Mouse (Mus musculus) neural tube, embryonic 12.5 days (tissue): ENCODE results near the gene Acp2. TPM values are rescaled to one million over a fixed set of nuclear protein-coding genes. Genes with fewer than 3 reads are reported as not detected.
A peak's percentile ranks its signal among the peaks of the same experiment; 100 is the strongest.

ENCODE experiments used
- ATAC-seq: fragments of 200-750 bp; cut with Nextera tagmentation; 2 replicates; pipeline ENCODE4 v1.8.0; 2017; ENCODE audit warnings: low read depth, mild to moderate bottlenecking, moderate TSS enrichment, moderate library complexity; ENCODE audit not compliant: low FRiP score
- H3K27ac ChIP-seq: fragments of 300-500 bp; sonication (generic); 2 replicates; pipeline ENCODE4 v1.5.1; 2016
- H3K27me3 ChIP-seq: fragments of 300-500 bp; sonication (generic); replicated peaks from 2 replicates; pipeline ENCODE4 v1.6.1; 2016; ENCODE audit warnings: mild to moderate bottlenecking
- H3K36me3 ChIP-seq: fragments of 300-500 bp; sonication (generic); 2 replicates; pipeline ENCODE4 v1.6.1; 2016; ENCODE audit warnings: mild to moderate bottlenecking
- H3K4me1 ChIP-seq: fragments of 300-500 bp; sonication (generic); 2 replicates; pipeline ENCODE4 v1.6.1; 2016
- H3K4me2 ChIP-seq: fragments of 300-500 bp; sonication (generic); replicated peaks from 2 replicates; pipeline ENCODE4 v1.6.1; 2016; ENCODE audit warnings: mild to moderate bottlenecking
- H3K4me3 ChIP-seq: fragments of 300-500 bp; sonication (generic); 2 replicates; pipeline ENCODE4 v1.5.1; 2016
- H3K9ac ChIP-seq: fragments of 300-500 bp; sonication (generic); 2 replicates; pipeline ENCODE4 v1.6.1; 2016; ENCODE audit warnings: mild to moderate bottlenecking
- H3K9me3 ChIP-seq: fragments of 300-500 bp; sonication (generic); 2 replicates; pipeline ENCODE4 v1.6.1; 2016; ENCODE audit warnings: mild to moderate bottlenecking
- WGBS: fragments of 180-500 bp; shearing (Covaris S2); methylation state at CpG from one replicate; pipeline ENCODE4 v1.1.7; 2016; 5-methylcytosine and 5-hydroxymethylcytosine counted together
- polyA plus RNA-seq: library from polyadenylated mRNA; unstranded; fragments of >200 nt; fragmentation: Nextera tagmentation; extraction: Ambion mirVana; gene quantifications from 2 replicates; pipeline ENCODE4 v1.2.1, GENCODE M21; 2016

Gene Acp2
- polyA plus RNA-seq, 1 experiment from 2014 or later = 39.8 TPM

DNA sequence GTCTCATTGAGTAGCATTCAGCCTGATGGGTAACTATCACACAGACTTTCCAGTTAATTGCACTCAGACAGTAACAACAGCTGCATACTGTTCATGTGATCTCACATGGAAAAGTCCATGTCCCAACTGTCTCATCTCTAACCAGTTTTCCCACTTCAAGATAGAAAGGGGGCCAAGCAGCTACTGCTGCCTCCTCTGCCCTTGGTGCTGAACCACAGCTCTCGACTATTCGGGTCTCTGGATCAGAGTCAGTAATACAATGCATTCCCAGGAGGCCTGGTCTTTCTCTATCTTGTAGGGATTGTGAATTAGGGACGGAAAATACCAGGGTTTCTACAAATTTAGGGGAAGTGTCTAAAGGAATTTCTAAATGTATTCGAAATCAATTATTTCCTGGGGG lies 22.9 kb upstream of the Acp2 start:
- Histone ChIP-seq H3K27ac (no peak overlapping the region), H3K36me3 (peaks cover 29% of the 10 kb centered on the region), H3K27me3 (no peaks in the 10 kb centered on the region), H3K4me1 (peaks cover 22% of the 10 kb centered on the region), H3K9ac (peak overlapping the region; percentile 26; the same call in 1 of the 2 replicates), H3K4me2 (no peak overlapping the region), H3K9me3 (no peaks in the 10 kb centered on the region), H3K4me3 (no peak overlapping the region)
- WGBS = 43% methylated on average over 4 of the region's 4 CpGs
- ATAC-seq = no peak

- Histone ChIP-seq H3K9me3 (no peaks in the 10 kb centered on the region), H3K4me2 (peak overlapping the region; percentile 80; the same call in 1 of the 2 replicates), H3K4me3 (no peak overlapping the region), H3K27ac (no peak overlapping the region), H3K36me3 (peaks cover 21% of the 10 kb centered on the region), H3K27me3 (no peaks in the 10 kb centered on the region), H3K4me1 (peaks cover 22% of the 10 kb centered on the region), H3K9ac (no peak overlapping the region)
- WGBS = 72% methylated on average over 5 of the region's 5 CpGs
- no peak for ATAC-seq
Measured at GRCm38 (mm10) chr2:91180706-91181105, 22.0 kb upstream of the Acp2 start.

GRCm38 (mm10) chr2:91182016-91182404 lies 20.7 kb upstream of the Acp2 start:
- Histone ChIP-seq H3K9me3 (no peaks in the 10 kb centered on the region), H3K27me3 (no peaks in the 10 kb centered on the region), H3K9ac (peak overlapping the region; percentile 84), H3K4me3 (peak overlapping the region; percentile 94), H3K4me2 (peak overlapping the region; percentile 80), H3K4me1 (peaks cover 22% of the 10 kb centered on the region), H3K27ac (0 out of 2 replicates have a peak overlapping the region, but pooled peaks have one; percentile 1), H3K36me3 (peaks cover 10% of the 10 kb centered on the region)
- no peak for ATAC-seq
- 12% methylated on average over 8 of the region's 8 CpGs for WGBS

DNA sequence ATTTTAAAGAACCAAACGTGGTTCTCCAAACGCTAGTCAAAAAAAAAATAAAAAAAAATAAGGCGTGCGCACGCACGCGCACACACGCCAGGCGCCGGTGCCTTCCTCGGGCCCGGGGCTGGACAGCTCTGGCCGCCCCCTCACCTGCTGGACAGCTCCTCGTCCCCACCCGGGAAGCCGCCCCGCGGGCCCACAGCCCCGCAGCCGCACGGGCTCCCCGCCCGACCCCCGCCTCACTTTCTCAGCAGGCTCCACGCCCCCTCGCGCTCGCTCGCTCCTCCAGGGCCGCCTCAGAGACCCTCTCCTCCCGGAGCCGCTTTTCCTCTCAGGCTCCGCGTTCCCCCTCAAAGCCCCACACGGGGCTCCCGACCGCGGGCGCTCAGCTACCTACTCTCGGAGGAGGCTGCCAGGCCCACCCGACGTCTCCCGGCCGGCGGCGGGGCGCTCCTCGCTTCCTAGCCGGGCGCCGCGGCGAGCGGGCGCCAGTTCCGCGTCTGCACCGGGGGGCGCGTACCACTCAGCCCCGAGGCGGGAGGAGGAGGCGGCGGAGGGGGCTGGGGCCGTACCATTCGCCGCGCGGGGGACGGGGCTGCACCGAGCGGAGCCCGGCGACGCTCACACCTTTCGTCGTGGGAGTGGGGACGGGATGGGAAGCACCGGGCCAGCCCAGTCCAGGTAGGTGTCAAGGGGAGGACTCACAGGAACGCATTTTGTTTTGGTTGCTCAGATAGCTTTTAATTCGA lies 20.1 kb upstream of the Acp2 start:
- WGBS = 1% methylated on average over 79 of the region's 81 CpGs
- peak; percentile 96 for ATAC-seq
- no peaks in the 10 kb centered on the region for H3K9me3 ChIP-seq
- peak overlapping the region; percentile 72 for H3K27ac ChIP-seq
- peaks cover 8% of the 10 kb centered on the region for H3K36me3 ChIP-seq
- H3K9ac ChIP-seq = peak overlapping the region; percentile 84
- H3K27me3 ChIP-seq = no peaks in the 10 kb centered on the region
- H3K4me3 ChIP-seq = peak overlapping the region; percentile 94
- peak overlapping the region; percentile 80 for H3K4me2 ChIP-seq
- peaks cover 22% of the 10 kb centered on the region for H3K4me1 ChIP-seq

DNA sequence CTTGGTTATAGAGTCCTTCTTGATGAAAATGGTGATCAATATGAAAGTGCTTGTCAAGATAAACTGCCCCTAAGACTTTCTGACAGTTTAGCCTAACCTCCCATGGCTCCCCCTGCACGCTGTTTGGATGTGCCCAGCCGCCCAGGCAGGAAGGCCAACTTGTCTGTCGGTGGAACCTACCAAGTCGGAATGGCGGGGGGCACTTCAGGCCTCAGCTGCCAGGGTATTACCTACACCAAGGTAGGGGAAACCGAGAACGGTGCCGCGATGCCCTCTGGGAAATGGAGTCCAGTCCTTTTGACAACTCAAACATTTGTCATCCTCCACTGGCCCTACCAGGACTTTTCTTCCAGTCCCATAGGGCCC lies 19.6 kb upstream of the Acp2 start:
- under 1% methylated on average over 9 of the region's 9 CpGs for WGBS
- Histone ChIP-seq H3K4me1 (peaks cover 22% of the 10 kb centered on the region), H3K27me3 (no peaks in the 10 kb centered on the region), H3K4me3 (peak overlapping the region; percentile 94), H3K9ac (peak overlapping the region; percentile 84), H3K27ac (peak overlapping the region; percentile 72; the same call in 1 of the 2 replicates), H3K4me2 (peak overlapping the region; percentile 80), H3K36me3 (peaks cover 2% of the 10 kb centered on the region), H3K9me3 (no peaks in the 10 kb centered on the region)
- ATAC-seq = peak; percentile 98

GRCm38 (mm10) chr2:91183711-91184405 lies 18.8 kb upstream of the Acp2 start, which contains the start of gene Madd:
Gene Madd (minus strand): TSS chr2:91183837.
- H3K4me1 ChIP-seq = peaks cover 22% of the 10 kb centered on the region
- H3K27ac ChIP-seq = peak within 1 kb of the TSS; percentile 72
- no peaks in the 10 kb centered on the region for H3K27me3 ChIP-seq
- 73% methylated on average over 15 of the region's 15 CpGs for WGBS
- peak within 1 kb of the TSS; percentile 94 for H3K4me3 ChIP-seq
- ATAC-seq = 0 out of 2 replicates have a peak, but pooled peaks have one; percentile 1
- peak within 1 kb of the TSS; percentile 84 for H3K9ac ChIP-seq
- H3K36me3 ChIP-seq = no peaks in the 10 kb centered on the region
- H3K4me2 ChIP-seq = peak within 1 kb of the TSS; percentile 80
- no peaks in the 10 kb centered on the region for H3K9me3 ChIP-seq

DNA sequence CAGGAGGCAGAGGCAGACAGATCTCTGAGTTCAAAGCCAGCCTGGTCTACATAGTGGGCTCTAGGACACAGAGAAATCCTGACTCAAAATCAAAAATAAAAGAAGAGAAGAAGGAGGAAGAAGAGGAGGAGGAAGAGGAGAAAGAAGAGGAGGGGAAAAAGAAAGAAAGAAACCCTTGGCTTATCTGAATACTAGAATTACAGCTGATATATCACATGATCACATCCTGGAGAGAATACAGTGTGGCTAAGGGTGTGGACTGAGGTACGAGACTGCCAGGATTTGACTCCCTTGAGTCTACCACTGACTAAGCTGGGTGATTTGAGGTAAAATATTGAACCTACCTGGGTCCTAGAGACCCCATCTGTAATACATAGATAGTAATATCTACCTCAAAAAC lies 16.5 kb upstream of the Acp2 start:
- Histone ChIP-seq H3K9ac (no peak overlapping the region), H3K9me3 (no peaks in the 10 kb centered on the region), H3K36me3 (no peaks in the 10 kb centered on the region), H3K27ac (no peak overlapping the region), H3K4me1 (peaks cover 18% of the 10 kb centered on the region), H3K4me2 (no peak overlapping the region), H3K27me3 (no peaks in the 10 kb centered on the region), H3K4me3 (no peak overlapping the region)
- WGBS = 82% methylated on average over 1 of the region's 1 CpGs
- ATAC-seq = no peak

DNA sequence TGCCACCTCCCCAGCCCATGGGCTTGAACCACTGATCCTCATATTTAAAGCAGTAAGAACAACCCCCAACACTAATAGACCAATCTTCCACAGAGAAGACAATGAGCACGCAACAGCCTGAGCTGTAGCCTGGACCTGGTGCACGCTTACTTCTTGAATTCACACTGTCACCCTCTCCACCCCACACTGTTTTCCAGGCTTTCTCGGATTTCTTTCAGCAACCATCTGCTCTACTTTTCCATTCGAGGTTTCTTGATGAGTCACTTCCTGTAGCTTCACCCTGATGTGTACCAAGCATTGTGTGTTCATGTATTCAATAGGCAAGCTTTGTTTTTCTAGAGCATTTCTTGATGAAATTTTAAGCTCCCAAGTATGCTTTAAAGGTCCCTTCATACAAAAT lies 15.3 kb upstream of the Acp2 start:
- peaks cover 9% of the 10 kb centered on the region for H3K4me1 ChIP-seq
- no peaks in the 10 kb centered on the region for H3K27me3 ChIP-seq
- H3K4me3 ChIP-seq = no peak overlapping the region
- no peak overlapping the region for H3K4me2 ChIP-seq
- H3K9me3 ChIP-seq = no peaks in the 10 kb centered on the region
- 74% methylated on average over 4 of the region's 4 CpGs for WGBS
- no peak overlapping the region for H3K9ac ChIP-seq
- H3K27ac ChIP-seq = no peak overlapping the region
- ATAC-seq = no peak
- H3K36me3 ChIP-seq = no peaks in the 10 kb centered on the region

DNA sequence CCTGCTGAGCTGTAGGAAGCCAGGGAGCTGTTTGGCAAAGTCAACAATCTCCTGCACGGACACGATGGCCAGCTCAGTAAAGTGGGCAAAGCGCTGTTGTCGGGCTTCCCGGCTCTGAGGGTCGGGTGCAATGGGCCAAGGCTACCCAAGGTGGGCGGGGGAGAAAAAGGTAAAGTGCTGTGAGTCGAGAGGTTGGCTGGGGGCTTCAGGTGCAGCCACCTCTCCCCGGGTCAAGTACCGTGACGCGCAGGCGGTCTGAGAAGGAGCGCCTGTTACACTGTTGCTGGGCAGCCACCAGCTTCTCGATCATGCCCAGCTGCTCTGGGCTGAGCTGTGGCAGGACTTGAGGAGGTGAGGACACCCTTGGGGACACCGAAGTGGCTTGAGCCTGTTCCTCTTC lies 12.2 kb upstream of the Acp2 start:
- Histone ChIP-seq H3K4me2 (no peak overlapping the region), H3K9ac (no peak overlapping the region), H3K27me3 (no peaks in the 10 kb centered on the region), H3K4me1 (peaks cover 12% of the 10 kb centered on the region), H3K4me3 (no peak overlapping the region), H3K27ac (no peak overlapping the region), H3K9me3 (no peaks in the 10 kb centered on the region), H3K36me3 (no peaks in the 10 kb centered on the region)
- ATAC-seq = no peak
- 90% methylated on average over 16 of the region's 16 CpGs for WGBS

GRCm38 (mm10) chr2:91194624-91195332 lies 7.9 kb upstream of the Acp2 start:
- peaks cover 12% of the 10 kb centered on the region for H3K4me1 ChIP-seq
- H3K9ac ChIP-seq = peak overlapping the region; percentile 55
- 2% methylated on average over 27 of the region's 27 CpGs for WGBS
- ATAC-seq = peak; percentile 88
- peak overlapping the region; percentile 68 for H3K4me2 ChIP-seq
- no peaks in the 10 kb centered on the region for H3K9me3 ChIP-seq
- no peaks in the 10 kb centered on the region for H3K36me3 ChIP-seq
- H3K4me3 ChIP-seq = peak overlapping the region; percentile 27
- no peak overlapping the region for H3K27ac ChIP-seq
- H3K27me3 ChIP-seq = no peaks in the 10 kb centered on the region

- WGBS = 82% methylated on average over 3 of the region's 3 CpGs
Measured at GRCm38 (mm10) chr2:91196577-91197001, 6.1 kb upstream of the Acp2 start.

GRCm38 (mm10) chr2:91198888-91199287 lies 3.8 kb upstream of the Acp2 start:
- Histone ChIP-seq H3K9me3 (no peaks in the 10 kb centered on the region), H3K4me3 (no peak overlapping the region), H3K36me3 (no peaks in the 10 kb centered on the region), H3K4me1 (peaks cover 18% of the 10 kb centered on the region), H3K4me2 (no peak overlapping the region), H3K9ac (no peak overlapping the region), H3K27ac (no peak overlapping the region), H3K27me3 (no peaks in the 10 kb centered on the region)
- WGBS = 88% methylated on average over 3 of the region's 3 CpGs
- ATAC-seq = no peak

More at GRCm38 (mm10) chr2:91196577-91197001, 6.1 kb upstream of the Acp2 start:
- Histone ChIP-seq H3K9ac (no peak overlapping the region), H3K27ac (no peak overlapping the region), H3K36me3 (no peaks in the 10 kb centered on the region), H3K27me3 (no peaks in the 10 kb centered on the region), H3K9me3 (no peaks in the 10 kb centered on the region), H3K4me2 (no peak overlapping the region), H3K4me1 (peaks cover 12% of the 10 kb centered on the region), H3K4me3 (no peak overlapping the region)
- ATAC-seq = no peak
